Mouse (Mus musculus) activated CD4-positive, CD25-positive, alpha-beta regulatory T cell, adult 4 months (primary cell): ENCODE measurements around the gene Myo3b. TPM values are rescaled to one million over a fixed set of nuclear protein-coding genes. Genes with fewer than 3 reads are reported as not detected.

Experiments
- ATAC-seq: one replicate; pipeline ENCODE4 v1.8.0; 2017
- polyA plus RNA-seq, 2 experiments: library from polyadenylated mRNA; unstranded; fragments of 100-300 nt; shearing (Covaris generic); gene quantifications; one replicate each; pipeline ENCODE4 v1.2.1; 2017

Gene Myo3b
- polyA plus RNA-seq, 2 experiments from 2014 or later: 8.3 to 12.4 TPM

DNA sequence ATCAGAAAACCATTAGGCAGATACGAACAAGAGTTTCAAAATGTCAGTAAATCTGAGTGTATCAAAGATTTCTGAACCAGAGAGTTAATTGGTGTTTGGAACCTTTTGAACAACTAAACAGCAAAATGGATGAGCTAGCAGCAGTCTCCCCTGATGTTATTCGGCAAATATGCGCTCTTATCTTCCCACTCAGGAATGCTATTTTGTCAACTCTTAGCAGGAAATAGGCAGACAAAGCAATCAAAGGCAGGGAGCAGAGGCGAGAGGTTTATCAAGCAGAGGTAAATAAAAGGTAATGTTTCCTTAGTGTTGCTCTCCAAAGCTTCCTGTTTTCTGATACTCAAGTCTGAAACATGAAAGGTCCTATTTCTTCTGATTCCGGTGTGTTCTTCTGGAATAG is 252.1 kb downstream of the Myo3b start:
- ATAC-seq: no peak

DNA sequence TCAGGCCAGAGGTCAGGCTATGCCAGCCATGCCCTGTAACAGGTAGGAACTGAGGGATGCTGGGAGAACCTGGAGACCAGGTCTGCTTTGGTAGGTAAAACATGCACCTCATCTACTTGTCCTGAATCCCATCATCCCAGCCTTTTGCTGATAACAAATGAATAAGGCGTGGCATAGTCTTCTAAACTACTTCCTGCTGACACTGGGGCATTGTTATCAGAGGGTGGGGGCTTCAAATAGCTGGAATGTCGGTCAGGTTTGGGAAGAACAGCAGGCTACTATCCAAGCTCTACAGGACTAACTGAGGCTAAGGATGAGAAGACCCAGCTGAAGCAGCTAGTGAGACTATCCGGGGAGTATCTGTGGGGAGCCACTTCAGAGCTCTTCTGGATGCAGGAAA is 253.8 kb downstream of the Myo3b start:
- ATAC-seq: no peak

DNA sequence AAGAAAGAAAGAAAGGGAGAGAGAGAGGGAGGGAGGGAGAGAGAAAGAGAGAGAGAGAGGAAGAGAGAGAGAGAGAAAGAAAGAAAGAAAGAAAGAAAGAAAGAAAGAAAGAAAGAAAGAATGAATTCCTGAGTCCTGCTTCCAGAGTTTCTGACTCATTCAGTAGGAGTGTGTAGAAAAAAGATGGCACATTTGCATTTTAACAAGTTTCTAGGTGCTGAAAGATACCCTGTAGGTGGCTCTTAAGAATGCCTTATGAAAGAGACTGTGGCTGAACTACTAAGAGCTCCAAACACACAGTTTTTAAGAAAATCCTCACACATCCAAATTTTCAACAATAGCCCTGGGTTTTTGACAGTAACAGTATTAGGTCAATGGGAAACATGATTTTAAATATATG is 264.0 kb downstream of the Myo3b start:
- no peak for ATAC-seq

DNA sequence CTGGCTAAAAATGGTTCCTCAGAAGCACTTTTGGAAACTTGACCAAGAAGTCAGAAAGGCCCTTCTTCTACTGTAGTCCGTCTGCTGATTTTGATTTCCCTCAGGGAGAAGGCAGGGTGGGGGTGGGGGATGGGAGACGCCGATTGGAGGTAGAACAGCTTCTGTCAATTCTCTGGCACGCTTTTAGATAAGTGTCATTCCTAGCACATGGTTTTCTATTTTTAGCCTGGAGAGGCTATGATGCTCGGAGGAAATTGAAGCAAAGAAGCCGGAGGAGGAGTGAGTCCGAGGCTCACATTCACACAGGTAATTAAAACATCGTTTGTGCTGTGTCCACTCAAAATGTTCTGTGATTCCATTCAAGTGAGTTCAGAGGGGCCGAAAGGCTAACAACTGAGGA is 276.2 kb downstream of the Myo3b start:
- ATAC-seq: no peak

DNA sequence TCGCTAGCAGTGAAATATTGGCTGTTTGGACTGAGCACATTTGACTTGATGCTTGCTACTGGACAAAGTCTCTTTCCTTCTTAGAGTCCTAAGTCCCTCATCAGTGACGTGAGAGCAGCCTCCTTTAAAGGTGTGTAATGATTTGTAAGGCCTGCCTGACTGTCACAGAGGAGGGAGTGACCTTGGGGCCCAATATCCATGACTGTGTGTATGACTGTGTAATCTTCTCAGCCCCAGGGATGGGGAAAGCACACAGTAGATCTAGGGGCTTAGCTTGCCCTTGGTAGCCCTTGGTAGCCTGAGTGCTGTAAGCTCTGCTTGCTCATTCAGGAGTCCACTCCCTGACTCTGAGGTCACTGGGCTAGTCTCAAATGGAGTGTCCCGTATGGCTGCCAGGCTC is 276.8 kb downstream of the Myo3b start:
- no peak for ATAC-seq

DNA sequence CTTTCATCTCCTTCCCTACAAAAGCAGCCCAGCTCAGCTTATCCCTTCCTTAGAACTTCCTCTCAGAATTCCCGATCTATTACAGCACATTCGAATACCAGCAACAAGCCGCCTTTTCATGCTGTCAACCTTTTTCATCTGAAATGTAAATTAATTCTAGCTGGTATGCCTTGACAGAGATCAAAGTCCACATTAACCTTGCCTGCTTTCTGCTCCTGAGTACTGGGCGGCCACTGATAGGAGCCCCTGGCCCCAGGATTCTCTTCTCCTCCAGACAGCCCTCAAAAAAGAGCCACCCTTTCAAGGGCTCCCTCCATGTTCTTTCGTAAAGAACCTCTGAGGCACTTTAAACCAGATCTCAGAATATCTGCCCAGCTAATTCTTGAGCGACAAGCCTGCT is 278.9 kb downstream of the Myo3b start:
- ATAC-seq: no peak

DNA sequence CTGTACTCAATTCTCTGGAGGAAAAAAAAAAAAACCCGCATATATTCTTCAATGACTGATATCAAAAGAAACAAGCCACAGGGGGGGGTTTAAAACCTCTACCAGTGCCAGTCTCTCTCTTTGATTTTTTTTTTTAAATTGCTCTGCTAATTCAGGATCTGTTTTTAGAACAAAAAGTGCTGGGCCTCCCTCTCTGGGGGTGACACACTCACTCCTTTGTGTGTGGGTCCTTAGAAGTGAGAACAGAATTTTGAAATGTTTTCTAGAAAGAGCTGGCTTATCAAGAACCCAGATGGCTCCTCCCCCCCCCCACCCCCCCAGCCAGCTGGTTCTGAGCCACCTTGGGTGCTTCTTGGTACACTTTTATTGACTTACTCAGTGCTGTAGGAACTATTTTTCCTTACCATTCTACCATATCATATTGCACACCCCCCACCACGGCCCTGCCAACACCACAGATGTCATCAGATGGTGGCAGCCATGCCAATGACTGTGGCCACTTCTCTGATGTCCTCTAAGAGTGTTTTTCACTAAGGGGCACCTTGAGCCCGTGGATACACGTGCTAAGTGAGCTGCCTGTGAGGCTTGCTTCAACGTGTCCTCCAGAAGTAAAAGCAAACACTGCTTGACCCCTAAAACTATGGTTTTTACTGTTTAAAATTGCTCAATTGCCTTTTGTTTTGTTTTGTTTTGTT is 280.1 kb downstream of the Myo3b start:
- ATAC-seq: no peak

DNA sequence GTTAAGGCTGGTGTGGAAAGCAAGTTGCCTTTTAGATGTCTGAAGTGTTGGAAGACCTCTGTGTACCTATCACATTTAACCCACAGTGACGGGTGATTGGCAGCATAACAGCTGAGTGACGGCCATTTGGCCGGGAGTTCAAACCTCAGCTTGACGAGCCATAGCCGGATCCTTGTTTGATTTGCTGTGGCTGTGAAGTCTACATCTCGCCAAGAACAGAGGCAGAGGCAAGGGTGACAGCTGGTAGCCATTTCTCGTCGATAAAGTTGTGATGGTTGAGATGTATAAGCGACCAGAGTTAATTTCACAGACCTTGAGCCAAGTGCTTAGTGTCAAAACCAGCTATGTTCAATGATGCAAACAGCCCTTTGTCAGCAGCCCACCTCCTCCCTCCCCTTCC is 283.8 kb downstream of the Myo3b start:
- ATAC-seq: no peak

DNA sequence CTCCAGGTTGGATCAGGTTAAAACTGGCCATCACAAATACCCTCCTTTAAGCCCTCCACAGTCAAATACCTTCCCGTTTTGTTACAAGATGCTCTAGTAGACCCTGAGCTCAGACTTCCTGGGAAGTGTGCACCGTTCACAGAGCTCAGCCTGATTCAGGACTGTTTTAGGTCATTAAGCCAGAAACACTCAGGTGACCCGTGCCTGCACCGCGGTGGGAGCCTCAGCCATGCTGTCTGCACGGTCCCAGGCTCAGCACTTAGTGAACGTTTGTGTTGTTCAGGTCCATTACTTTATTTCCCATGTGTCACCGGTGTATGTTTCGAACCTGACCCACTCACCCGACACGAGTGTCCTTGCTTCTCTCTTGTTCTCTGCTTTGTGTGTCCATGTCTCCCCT is 288.7 kb downstream of the Myo3b start:
- no peak for ATAC-seq

DNA sequence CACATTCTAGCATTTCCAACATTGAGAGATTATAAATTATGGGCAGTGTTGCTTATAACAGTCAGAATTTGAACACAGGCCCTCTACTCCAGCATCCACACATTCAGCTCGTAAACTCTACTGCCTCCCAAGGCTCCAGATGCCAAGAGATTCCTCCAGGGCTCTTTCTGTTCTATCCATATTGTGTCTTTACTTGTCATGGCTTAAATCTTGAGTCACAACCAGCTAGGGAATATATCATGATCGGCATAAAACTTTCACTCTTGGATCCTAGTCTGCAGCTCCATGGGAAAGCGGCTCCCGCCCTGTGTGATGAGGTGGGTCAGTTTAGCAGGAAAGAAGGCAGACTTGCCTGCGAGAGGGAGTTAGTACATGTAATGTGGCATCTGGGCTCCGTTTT is 294.0 kb downstream of the Myo3b start:
- no peak for ATAC-seq

DNA sequence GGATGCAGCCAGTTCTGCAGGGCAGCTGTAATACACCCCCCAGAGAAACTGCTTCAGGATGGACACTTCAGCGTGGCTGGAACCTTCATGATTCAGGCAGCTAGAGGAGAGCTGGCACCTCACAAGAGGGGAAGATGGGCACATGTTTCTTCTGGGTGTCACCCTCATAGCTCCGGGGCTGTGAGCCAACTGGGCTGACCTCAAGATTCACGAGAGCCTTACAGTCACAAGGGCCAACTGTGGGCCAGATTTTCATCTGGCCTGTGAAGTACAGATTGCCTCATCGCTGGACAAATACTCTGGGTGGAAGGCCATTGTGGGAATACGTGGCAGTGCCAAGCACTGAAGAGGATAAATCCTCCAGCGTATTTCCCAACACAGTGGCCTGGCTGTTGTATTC is 294.6 kb downstream of the Myo3b start:
- no peak for ATAC-seq

DNA sequence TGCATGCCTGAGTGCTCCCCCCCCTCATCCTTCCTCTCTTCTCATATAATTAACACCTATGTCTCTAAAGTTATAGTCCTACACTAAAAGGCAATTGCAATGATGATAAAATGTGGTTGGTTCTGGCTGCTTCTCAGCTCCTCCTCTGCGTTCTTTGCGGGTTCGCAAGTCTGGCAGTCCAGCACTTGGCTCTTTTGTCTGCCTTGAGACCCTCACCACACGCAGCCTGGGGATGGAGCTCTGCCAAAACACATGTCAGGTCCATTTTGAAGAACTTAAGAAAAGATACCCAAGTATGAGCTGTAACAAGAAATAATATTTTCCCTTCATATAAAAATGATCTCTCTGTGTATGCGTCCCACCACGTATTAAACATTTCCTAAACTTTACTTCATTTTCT is 297.6 kb downstream of the Myo3b start:
- no peak for ATAC-seq

DNA sequence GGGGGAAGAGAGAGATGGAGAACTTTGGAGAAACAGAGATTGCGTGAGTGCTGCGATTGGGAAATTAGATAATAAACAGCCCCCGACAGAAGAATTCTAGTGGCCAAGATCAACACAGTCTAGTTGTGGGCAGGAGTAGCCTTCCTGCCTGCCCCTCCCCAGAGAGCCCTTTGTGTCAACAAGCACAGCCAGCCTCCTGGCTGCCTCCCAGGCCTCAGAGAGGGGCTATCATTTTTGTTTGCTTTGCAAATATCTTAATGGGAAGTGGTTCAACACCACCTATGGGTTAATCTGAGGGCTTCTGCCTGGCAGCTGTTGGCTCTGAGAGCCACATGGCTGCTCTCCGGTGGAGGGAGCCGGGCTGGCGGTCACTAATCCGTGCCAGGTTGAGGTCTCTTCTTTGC is 298.3 kb downstream of the Myo3b start:
- ATAC-seq: no peak

DNA sequence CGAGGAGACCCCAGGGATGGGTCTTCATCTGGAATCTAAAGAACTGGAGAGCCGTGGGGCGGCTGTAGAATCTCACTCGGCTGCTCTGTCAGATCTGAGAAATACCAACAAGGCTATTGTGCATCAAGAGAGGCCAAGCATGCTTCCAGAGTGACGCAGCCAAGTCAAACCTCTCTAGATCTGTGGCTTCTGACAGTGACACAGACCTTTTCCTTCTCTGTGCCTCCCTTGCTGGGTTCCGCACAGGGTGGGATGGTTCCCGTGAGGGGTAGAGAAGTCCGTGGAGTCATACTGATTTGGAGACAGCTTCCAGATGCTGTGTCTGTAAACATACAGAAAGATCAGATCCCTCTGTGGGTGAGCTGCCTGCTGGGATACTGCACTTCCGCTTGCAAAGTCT is 298.9 kb downstream of the Myo3b start:
- ATAC-seq: no peak

DNA sequence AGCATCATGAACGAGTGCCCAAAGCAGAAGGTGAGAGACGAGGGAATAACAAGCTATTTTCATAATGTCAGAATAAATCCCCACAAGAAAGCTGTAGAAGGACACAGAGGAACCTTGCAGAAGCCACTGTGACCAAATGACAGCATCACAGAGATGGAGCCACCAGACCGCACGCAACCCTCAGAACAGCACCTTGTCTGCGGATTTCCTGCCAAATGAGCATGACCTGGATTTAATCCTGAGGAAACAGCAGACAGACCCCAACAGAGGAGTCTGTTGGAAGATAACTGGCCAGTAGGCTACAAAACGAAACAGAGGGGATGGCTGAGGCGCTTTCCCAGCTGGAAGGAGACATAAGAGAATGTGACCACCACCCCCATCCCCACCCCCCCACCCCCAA is 300.1 kb downstream of the Myo3b start:
- no peak for ATAC-seq

DNA sequence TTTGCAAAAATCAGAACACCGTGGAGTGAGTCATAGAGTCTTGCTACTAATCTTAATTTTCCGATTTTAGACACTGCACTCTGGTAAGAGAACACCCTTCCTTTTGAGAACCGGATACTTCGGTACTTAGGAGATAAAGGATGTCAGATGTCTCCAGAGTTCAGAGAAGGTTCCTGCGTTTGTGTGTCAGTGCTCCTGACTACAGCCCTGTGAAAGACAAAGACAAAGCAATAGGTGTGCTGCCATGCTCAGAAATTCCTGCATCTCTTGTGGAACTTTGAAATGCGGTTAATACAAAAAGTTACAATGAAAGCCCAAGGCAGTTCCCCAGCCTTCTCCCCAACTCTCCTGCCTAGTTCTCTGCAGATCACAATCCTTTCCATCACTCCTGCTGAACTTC is 300.6 kb downstream of the Myo3b start:
- no peak for ATAC-seq

DNA sequence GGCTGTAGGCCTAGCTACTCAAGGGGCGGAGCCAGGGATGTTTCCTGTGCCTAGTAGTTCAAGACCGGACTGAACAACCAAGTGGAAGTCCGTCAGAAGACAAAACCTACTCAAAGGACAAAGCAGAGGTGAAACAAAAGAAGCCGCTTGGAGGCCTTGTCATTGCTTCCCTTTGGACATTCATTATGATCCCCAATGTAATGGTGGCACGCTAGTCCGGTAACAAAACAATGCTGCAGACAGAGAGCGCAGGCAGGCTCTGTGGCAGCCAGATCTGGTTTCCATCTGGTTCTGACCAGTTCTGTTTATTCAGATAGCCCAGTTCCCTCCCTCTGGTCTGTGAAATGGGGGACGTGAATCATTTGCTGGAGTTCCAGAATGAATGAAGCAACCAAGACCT is 301.3 kb downstream of the Myo3b start:
- ATAC-seq: no peak

DNA sequence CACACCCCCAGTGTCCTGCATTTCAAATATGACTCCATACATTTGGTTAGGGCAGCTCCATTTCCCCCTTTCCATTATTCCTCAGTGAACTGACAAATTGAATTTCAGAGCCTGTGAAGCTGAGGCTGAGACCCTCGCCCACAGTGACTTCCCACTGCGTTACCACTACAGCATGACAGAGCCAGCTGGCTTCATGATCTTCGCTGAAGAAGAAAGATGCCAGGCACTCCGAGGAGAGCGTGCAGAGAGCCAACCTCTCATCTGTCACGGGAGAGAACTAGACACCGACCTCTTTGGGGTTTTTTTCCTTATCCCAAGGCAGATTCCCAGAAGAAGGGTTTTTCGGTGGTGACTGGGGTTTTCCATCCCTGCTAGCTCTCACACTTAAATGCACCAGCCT is 306.2 kb downstream of the Myo3b start:
- ATAC-seq: no peak

DNA sequence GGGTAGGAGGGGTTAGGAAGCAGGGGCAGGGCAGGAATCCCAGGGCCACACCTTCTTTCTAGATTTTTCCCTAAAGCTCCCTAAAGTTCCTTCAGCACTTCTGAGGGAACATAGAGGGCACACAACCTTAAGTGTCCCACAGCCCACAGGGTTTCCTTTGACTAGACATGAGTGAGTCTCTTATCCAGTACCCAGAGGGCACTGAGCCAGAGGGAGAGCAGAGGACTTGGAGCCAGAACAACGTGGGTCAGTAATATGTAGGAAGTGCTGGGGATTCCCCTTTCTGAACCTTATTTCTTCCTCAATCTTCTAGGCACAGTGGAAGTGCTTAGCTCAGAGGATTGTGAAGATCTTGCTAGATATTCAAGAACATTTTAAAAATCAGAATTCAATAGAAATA is 308.6 kb downstream of the Myo3b start:
- no peak for ATAC-seq

DNA sequence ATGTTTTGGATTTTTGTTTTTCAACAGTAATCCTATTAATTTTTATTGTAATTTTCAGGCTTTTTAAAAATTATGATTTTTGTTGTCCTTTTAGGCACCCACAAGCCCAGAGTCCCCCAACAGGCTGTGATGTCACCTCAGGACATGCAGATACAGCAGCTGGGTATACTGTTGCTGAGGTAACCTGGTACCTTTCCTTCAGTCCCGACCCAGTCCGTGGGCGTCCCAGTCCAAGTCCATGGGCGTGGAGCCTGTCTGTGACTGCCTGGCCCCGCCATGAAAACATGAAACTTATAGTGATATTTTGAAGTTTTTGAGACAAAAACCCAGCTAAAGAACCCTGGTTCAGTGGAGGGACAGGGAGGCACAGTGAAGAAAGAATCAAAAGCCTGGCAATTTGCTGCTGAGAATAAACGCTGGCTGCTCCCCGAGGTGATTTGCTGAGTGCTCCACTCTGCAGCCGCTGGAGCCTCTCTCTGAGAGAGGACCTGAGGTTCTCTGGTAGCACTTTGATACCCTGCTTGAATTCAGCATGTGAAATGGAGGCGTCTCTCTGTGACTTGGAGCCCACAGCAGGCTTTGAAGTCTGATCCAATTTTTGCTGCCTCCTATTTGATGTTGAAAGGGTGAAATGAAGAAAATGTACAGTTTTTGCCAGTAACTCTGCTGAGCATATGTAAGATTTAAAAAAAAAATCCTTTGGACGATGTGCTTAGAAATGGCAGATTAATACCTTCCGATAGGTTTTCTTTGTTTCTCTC is 310.0 kb downstream of the Myo3b start:
- no peak for ATAC-seq

DNA sequence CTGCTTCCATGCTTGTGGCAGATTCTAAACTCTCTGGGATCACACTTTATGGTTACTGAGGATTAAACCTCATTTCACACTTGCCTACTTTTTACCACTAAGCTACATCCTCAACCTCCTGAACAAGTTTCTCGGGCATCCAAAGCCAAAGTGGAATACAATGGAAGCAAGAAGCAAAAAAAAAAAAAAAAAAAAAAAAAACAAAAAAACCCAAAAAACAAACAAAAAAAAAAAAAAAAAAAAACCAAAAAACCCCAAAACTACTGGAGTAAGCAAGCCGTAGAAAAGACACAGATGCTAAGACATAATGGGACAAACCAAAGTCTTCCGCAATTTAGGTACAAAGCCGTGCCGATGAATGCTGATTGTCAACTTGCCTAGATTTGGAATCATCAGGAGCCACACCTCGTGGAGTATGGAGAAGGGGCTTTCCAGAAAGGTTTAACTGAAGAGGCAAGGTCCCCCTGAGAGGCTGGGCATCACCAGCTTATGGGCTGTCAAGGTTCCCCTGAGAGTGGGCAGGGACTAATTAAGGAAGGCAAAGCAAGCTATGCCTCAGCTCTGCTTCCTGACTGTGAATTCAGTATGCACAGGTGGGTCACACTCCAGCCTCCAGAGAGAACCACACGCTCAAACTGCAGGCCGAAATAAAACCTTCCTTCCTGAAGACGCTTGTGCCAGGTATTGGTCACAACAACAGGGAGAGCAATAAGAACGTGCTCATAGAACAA is 313.7 kb downstream of the Myo3b start:
- ATAC-seq: no peak

DNA sequence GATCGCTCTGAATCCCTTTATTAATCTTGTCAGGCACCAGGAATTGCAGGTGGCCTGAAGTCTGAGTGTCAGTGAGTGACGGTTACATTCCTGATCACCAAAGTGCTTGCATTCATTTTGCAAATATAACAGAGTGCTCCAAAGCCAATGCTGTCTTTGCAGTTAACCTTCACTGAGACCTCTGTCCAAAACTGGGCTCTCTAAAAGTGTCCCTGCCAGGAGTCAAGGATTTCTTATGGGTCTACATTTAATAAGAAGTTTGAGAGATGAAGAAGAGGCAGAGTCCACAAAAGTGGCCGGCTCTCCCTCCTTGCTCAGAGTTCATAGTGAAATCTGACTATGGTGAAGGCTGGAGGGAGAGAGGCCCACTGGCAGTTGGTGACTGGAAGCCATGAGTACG is 315.1 kb downstream of the Myo3b start:
- ATAC-seq: no peak

DNA sequence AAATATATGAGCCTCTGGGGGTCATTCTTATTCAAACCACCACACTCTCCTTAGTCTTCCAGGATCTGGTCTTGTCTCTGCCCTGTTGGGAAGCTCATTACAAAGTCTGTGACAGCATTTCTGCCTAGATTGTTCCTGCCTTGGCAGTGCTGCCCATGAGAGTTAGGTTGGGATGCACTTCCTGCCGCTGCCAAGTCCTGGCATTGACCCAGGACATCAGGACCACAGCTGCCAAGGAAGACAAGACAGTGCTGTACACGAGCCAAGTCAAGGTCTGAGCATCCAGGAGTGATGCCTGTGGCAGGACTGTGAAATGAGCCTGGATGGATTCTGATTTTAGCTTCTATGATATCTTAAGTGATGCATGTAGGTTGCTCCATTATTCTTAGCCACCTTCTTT is 316.1 kb downstream of the Myo3b start:
- ATAC-seq: no peak

DNA sequence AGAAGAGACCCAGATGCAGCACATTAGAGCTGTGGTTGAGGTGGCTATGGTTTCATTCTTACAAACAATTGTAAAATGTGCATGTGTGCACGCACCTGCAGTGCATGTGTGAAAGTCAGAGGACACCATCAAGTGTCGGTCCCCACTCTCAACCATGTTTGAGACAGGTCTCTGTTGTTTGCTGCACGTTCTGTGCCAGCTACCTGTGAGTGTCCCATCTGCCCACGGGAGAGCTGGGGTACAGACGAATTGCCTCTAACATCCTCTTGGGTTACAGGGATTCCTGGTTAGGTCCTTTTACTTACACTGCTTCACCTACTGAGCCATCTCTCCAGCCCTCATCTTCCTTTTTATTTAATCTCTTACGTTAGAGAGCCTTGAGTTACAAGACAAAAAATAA is 330.5 kb downstream of the Myo3b start:
- ATAC-seq: no peak
